Mouse (Mus musculus) thymus, adult 2 months (tissue): Measurements from ENCODE around the gene Yars. TPM values are rescaled to one million over a fixed set of nuclear protein-coding genes. Genes with fewer than 3 reads are reported as not detected.

Experiments used
- DNase-seq: peaks from one replicate; pipeline ENCODE4 v3.0.0; 2021
- H3K27ac ChIP-seq: fragments of 200-500 bp; 2 replicates; pipeline ENCODE4 v1.5.1; 2012; ENCODE audit warnings: low read length, control low read depth; ENCODE audit not compliant: control insufficient read depth, insufficient read depth
- H3K27me3 ChIP-seq: fragments of 200-500 bp; 2 replicates; pipeline ENCODE4 v1.6.1; 2012; ENCODE audit warnings: mild to moderate bottlenecking, low read length, moderate library complexity, mixed read lengths; ENCODE audit not compliant: control insufficient read depth, insufficient read depth
- H3K36me3 ChIP-seq: fragments of 200-500 bp; 2 replicates; pipeline ENCODE4 v1.6.1; 2012; ENCODE audit warnings: mild to moderate bottlenecking, low read length, moderate library complexity; ENCODE audit not compliant: control insufficient read depth, insufficient read depth
- H3K4me1 ChIP-seq: fragments of 200-500 bp; replicated peaks from 2 replicates; pipeline ENCODE4 v1.6.1; 2012; ENCODE audit warnings: low read length; ENCODE audit not compliant: control insufficient read depth, insufficient read depth
- H3K4me3 ChIP-seq: fragments of 200-500 bp; 2 replicates; pipeline ENCODE4 v1.5.1; 2012; ENCODE audit warnings: mild to moderate bottlenecking, low read length, control low read depth, moderate library complexity; ENCODE audit not compliant: control insufficient read depth, insufficient read depth
- CTCF ChIP-seq: fragments of 200-500 bp; IDR thresholded peaks from 2 replicates; pipeline ENCODE4 v1.5.1; 2012; ENCODE audit warnings: mild to moderate bottlenecking, control low read depth, low read length, moderate library complexity, borderline replicate concordance; ENCODE audit not compliant: control insufficient read depth, poor library complexity, insufficient read depth; ENCODE audit errors: extremely low read depth
- POLR2A ChIP-seq: fragments of 200-500 bp; IDR thresholded peaks from 2 replicates; pipeline ENCODE4 v1.6.1; 2012; ENCODE audit warnings: mild to moderate bottlenecking, low read length, control low read depth, moderate library complexity; ENCODE audit not compliant: control insufficient read depth, poor library complexity, insufficient read depth; ENCODE audit errors: extremely low read depth
- WGBS: fragments of 180-500 bp; shearing (Covaris S2); methylation state at CpG from one replicate; pipeline ENCODE4 v1.1.7; 2018; 5-methylcytosine and 5-hydroxymethylcytosine counted together
- polyA plus RNA-seq: library from polyadenylated mRNA; depleted of rRNA; stranded (reverse); fragments of >200 nt; gene quantifications from 2 replicates; pipeline ENCODE4 v1.2.3, GENCODE M21; 2012; rRNA removed

The Yars gene
- polyA plus RNA-seq = 17.6 and 19.6 TPM in 2 replicates

- no peaks in the 10 kb centered on the region for H3K27me3 ChIP-seq
- DNase-seq = peak; percentile 99
- peak within 1 kb of the TSS; percentile 23; the same call in 1 of the 2 replicates for H3K27ac ChIP-seq
- peak within 1 kb of the TSS; percentile 96 for H3K4me3 ChIP-seq
- TF ChIP-seq POLR2A = peak; percentile 24; the same call in 1 of the 2 replicates
- no peak; the same call in 1 of the 2 replicates for TF ChIP-seq CTCF
- peaks cover 7% of the 10 kb centered on the region for H3K4me1 ChIP-seq
- under 1% methylated on average over 54 of the region's 58 CpGs for WGBS
- H3K36me3 ChIP-seq = no peaks in the 10 kb centered on the region
Measured at GRCm38 (mm10) chr4:129189542-129190519, at the start of gene Yars, which contains the start of gene S100pbp. Yars (plus strand) TSS chr4:129189760. S100pbp (minus strand) TSS chr4:129189727.

DNA sequence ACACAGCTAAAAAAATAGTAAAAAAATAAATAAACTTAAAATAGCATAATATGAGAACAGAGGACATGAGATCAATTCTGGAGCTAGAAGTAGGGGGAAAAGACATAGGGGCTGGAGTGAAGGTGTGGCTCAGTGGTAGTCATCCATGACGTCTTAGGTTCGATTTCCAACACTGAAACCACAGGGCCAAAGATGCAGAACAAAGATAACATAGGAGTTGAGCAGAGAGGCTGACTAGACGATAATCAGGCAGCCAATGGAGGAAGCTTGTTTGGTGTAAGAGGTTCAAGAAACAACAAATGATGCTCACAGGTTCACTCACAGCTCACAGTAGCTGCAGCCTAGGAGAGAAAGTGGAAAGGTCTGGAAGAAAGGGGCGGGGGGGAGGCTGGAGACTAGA lies 48.8 kb upstream of the Yars start:
- DNase-seq = no peak
- H3K27me3 ChIP-seq = peaks cover 13% of the 10 kb centered on the region
- no peak overlapping the region for H3K4me3 ChIP-seq
- no peak for TF ChIP-seq CTCF
- WGBS = 31% methylated on average over 4 of the region's 4 CpGs
- no peaks in the 10 kb centered on the region for H3K36me3 ChIP-seq
- H3K27ac ChIP-seq = no peak overlapping the region
- H3K4me1 ChIP-seq = peaks cover 7% of the 10 kb centered on the region; the same call in 1 of the 2 replicates

DNA sequence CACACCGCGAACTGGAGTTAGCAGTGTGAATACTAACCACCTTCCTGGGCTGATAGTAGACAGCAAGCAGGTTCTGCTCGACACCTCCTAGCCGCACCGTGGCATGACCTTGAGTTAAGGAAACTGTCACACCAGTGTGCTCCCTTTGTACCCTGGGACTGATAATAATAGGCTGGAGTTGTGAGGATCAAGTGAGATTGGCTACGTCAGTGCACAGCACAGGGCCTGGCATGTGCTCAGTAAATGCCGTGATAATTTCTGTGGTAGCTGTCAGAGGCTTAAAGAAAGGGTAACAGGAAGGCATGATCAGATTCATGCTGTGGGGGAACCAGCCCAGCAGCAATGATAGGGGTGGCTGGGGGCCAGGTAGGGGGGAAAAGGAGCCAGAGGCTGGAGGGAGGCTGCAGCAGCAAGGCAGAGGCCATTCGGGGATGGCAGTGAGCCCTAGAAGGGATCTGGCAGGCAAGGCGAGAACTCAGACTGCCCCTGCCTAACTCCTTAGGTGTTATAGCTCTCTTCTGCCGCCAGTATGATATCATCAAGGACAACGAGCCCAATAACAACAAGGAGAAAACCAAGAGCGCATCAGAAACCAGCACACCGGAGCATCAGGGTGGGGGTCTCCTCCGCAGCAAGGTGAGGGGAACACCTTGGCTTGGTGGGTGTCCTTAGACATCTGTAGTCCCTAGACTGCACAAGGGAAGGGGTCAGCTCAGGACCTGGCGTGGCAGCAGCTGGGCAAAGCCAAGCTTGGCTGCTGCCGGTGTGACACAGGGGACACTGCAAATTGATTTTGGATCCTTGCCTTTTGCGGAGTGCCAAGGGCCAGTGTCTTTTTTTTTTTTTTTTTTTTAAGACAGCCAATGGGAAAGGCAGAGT lies 47.8 kb upstream of the Yars start:
- Histone ChIP-seq H3K27ac (no peak overlapping the region), H3K36me3 (no peaks in the 10 kb centered on the region), H3K4me1 (peaks cover 7% of the 10 kb centered on the region; the same call in 1 of the 2 replicates), H3K27me3 (peaks cover 6% of the 10 kb centered on the region), H3K4me3 (no peak overlapping the region)
- no peak for DNase-seq
- no peak for TF ChIP-seq POLR2A
- TF ChIP-seq CTCF = no peak
- 89% methylated on average over 17 of the region's 17 CpGs for WGBS

GRCm38 (mm10) chr4:129142439-129143045 lies 47.0 kb upstream of the Yars start:
- no peak for DNase-seq
- no peak overlapping the region for H3K4me3 ChIP-seq
- H3K4me1 ChIP-seq = peaks cover 7% of the 10 kb centered on the region; the same call in 1 of the 2 replicates
- no peaks in the 10 kb centered on the region for H3K36me3 ChIP-seq
- no peak for TF ChIP-seq POLR2A
- TF ChIP-seq CTCF = no peak
- no peaks in the 10 kb centered on the region; the same call in 1 of the 2 replicates for H3K27me3 ChIP-seq
- no peak overlapping the region for H3K27ac ChIP-seq
- 90% methylated on average over 11 of the region's 11 CpGs for WGBS

GRCm38 (mm10) chr4:129143509-129143908 lies 46.1 kb upstream of the Yars start:
- DNase-seq = no peak
- Histone ChIP-seq H3K4me1 (peaks cover 7% of the 10 kb centered on the region; the same call in 1 of the 2 replicates), H3K27ac (no peak overlapping the region), H3K36me3 (no peaks in the 10 kb centered on the region), H3K4me3 (no peak overlapping the region), H3K27me3 (no peaks in the 10 kb centered on the region; the same call in 1 of the 2 replicates)
- no peak for TF ChIP-seq CTCF
- no peak for TF ChIP-seq POLR2A
- 32% methylated on average over 5 of the region's 5 CpGs for WGBS
